Mouse (Mus musculus) lung, postnatal 10 days (tissue): ENCODE results near the gene Rplp0.

ENCODE experiments used
- DNase-seq: peaks from one replicate; pipeline ENCODE4 v3.0.0; 2021

Rplp0 gene

DNA sequence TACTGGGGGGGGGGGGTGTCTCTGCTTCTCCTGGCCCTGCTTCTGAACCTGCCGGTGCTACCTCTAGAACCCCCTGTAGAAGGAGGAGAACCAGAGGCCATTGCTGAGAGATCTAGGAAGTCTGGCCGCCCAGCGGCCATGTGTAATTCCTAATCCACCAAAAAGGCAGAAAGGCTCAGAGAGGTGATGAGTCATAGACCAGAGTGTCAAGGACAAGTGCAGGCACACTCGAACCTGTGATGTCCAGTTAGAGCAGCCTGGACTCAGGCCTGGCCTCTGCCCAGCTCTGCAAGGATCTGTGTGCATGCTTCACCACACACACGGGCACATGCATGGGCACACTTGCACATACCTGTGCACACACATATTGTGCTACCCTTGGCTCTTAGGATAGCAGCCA, 31.1 kb upstream of the Rplp0 start:
- no peak for DNase-seq

DNA sequence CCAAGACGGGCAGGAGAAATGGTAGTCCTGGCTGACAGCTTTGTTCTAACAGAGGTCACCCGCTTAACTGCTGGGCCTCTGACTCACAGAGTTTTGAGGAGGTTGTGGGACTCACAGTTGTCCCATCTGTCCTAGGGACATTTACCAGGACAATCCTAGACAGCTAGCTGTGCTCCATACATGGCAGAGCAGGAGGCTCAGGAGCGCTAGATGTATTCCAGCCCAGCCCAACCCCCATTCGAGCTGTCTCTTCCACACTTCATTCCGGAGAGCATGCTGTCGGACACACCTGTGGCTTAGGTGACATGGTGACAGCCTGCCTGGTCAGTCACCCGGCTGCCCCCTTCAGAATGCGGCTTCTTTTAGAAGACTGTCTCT, 29.9 kb upstream of the Rplp0 start:
- no peak for DNase-seq

DNA sequence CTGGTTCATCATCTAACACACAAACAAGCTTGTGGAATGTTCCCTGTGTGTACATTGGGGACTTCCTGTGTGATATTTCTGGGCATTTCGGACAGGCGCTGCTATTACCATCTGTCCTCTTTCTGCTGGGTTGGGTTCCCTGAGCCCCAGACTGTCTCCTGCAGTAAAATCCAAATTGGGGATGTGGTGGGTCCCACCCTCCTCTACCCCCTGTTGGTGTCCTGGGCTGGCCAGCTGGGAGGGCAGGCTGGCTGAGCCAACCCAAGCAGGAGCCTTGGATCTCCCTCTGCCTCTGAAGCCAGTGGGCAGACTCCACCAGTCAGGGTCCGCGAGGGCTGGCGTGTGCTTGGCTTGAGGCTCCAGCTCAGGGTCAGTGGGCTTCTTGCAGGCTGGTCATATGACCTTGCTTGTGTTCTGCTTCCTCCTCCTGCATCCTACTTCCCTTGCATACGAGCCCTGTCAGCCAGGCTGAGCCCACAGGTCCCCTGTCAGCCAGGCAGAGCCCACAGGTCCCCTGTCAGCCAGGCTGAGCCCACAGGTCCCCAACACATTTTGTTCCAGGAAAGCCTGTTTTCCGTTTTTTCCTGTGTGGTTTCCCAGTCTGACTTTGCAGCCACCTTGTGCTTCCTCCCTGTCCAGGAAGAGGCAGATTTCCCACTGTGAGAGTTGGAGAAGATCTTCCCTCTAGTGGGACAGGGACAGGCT, 29.4 kb upstream of the Rplp0 start:
- peak; percentile 67 for DNase-seq

DNA sequence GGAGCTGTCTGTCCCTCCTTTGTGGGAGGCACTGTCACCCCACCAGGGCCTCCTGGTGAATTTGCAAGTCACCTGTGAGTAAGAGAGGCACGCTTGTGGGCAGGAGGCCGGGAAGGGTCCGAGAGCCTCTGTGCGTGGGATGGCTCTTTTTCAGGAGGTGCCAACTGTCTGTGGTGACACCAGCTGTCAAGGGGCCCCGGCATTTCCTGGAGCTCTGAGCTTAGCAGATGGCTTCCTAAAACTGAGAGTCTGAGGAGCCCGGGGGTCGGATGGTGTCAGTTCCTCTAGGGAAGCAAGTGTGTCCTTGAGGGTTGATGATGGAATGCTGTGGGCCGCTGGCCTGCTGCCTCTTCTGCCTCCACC, 28.8 kb upstream of the Rplp0 start:
- peak; percentile 56 for DNase-seq

DNA sequence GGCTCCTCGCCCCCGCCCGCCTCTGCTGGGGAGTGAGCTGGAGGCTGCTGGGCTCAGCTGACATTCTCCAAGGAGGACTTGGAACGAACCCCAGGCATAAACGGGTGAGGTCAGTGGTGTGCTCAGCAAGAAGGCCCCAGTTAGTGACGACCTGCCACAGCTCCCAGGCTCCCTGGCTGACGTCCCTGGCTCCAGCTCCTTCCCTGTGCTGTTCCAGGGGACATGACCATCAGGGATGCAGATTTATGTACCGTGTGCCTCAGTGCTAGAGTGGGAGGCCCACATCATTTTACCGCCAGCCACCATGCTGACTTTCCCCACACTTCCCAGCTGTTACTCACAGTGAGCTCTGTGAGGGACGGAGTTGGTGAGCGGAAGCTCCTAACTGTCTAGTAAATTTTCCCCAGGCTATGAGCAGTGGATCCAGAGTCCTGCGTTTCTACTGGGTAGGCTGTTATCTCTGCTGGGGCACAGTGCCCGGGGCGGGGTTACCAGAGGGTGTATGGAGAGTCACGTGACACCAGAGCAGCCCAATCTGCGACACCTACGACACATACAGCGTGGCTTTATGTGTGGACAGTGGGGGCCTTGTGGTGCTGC, 27.5 kb upstream of the Rplp0 start:
- peak; percentile 93 for DNase-seq

- peak; percentile 51 for DNase-seq
Measured at GRCm38 (mm10) chr5:115534290-115534731, 25.0 kb upstream of the Rplp0 start.

GRCm38 (mm10) chr5:115534856-115535255, 24.4 kb upstream of the Rplp0 start:
- peak; percentile 58 for DNase-seq

GRCm38 (mm10) chr5:115535635-115536034, 23.6 kb upstream of the Rplp0 start:
- peak; percentile 76 for DNase-seq

GRCm38 (mm10) chr5:115538017-115538692, 21.1 kb upstream of the Rplp0 start:
- peak; percentile 41 for DNase-seq

DNA sequence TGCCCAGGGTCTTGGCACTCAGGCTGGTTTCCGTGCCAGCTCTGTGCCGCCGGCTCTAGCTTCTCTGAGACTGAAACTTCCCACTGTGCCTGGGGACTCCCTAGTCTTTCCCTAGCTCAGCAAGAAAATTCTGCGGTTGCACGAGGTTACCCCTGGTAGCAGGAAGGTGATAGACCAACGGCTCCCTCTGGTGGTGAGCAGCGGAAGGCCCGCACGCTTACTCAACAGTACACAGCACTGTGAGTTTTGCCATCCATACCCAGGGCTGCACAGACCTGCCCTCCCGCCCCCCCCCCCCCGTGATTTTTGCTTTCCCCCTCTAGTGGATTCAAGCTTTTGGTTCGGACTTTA, 20.6 kb upstream of the Rplp0 start:
- peak; percentile 96 for DNase-seq

GRCm38 (mm10) chr5:115542635-115543384, 16.5 kb upstream of the Rplp0 start:
- DNase-seq = peak; percentile 67

- peak; percentile 85 for DNase-seq
Measured at GRCm38 (mm10) chr5:115543509-115544253, 15.6 kb upstream of the Rplp0 start.

DNA sequence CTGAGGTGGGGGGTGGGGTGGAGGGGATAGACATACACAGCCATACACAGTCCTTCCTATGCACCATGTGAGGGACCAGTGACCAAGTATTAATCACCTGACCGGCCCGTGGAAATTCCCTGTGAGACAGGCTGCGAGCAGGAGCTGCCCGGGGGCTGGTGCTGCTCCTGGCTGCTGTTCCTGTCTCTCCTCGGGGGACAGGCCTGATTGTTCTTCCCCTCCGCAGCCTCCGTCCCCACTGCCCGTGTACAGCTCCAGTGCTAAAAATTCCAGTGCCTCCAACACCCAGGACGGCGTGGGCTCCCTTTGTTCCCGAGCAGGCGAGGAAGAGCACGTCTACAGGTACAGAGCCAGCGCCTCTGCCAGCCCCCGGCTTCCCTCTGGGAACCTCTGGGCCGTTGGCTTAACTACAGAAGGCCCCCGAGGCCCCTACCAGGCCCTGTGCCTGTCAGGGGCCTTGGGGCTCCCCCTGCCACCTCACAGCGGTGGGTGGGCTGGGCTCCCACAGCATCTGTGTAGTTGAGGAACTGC, 14.5 kb upstream of the Rplp0 start:
- DNase-seq = no peak

DNA sequence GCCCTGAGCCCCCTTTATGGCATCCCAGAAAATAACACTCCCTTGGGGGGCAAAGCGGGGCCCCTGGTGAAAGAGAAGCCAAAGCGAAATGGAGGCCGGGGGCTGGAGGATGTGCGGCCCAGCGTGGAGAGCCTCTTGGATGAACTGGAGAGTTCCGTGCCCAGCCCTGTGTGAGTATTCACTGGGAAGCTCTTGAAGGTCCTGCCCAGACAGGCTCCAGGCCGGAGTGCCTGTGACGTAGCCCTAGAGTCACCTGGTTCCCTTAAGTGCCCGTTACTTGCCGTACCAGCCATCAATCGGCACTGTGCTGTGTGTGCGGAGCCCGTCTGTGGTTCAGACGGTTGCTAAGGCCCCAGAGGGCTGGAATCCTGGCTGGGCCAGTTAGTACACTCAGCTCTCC, 13.6 kb upstream of the Rplp0 start:
- peak; percentile 75 for DNase-seq

- no peak for DNase-seq
Measured at GRCm38 (mm10) chr5:115546536-115546935, 12.7 kb upstream of the Rplp0 start.

DNA sequence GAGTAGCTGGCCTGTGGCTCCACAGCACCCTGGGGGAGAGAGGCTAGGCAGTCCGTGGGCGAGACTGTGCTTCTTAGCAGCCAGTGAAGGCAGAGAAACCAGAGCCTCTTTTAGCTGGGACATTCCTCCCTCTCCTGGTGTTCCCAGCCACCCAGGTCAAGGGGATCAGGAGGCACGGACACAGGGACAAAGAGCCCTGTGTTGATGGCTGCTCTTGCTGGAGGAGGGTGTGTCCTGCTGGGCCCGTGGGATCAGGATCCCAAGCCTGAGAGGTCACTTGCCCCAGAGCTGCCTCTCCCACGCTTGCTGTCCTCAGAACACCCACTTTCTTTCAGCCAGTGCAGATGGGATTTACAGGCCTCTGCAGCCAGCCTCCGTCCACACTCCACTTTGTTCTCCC, 12.3 kb upstream of the Rplp0 start:
- DNase-seq = no peak

DNA sequence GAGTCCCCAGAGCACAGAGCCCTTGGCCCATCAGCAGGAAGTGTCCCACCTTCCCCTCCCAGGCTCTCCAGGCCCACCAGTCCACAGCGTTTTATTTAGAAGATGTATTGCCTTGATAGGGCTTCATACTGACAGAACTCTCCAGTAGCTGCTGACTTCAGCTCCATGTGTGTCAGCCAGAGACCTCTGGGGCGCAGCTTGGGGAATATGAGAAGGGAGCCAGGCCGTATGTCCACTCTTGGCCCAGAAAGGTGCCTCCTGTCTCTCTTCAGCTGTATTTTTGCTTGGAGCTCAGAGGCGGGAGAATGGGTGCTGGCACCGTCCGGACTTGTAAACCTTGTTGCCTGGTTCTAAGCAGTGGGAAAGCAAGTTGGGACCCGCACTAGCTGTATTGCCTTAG, 11.8 kb upstream of the Rplp0 start:
- DNase-seq = no peak

- DNase-seq = no peak
Measured at GRCm38 (mm10) chr5:115548501-115549285, 10.6 kb upstream of the Rplp0 start.

DNA sequence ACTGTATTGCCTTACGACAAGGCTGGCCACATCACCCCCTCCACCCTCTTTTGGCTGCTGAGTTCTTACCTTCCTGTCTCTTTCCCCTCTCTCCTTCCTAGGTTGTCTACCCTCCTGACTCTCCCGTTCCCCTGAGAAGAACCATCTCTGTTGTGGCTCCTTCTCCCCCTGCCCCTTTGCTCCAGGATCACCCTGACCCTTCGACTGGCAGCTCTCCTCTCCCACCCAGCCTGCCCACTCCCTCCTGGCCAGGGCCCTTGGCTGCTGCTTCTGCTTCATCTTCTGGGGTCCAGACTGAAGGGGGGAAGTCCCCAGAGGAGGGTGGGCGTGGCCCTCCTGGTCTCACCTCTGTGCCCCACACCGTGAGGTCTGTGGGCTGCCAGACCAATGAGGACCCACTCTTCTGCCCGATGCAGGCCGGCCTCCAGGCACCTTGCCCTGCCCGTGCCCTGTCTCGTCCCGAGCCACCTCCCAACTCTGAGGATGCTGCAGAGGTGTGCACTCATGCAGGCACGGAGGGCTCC, 8.7 kb upstream of the Rplp0 start:
- DNase-seq = no peak

- DNase-seq = no peak
Measured at GRCm38 (mm10) chr5:115551386-115551785, 7.9 kb upstream of the Rplp0 start.

GRCm38 (mm10) chr5:115551799-115552198, 7.5 kb upstream of the Rplp0 start:
- no peak for DNase-seq
